Mouse (Mus musculus) E14TG2a.4 (cell line): ENCODE data around the gene Acbd3.

Experiments used
- H3K27me3 ChIP-seq: 2 replicates; pipeline ENCODE4 v1.6.1; 2014; ENCODE audit warnings: low read length, control low read depth; ENCODE audit not compliant: insufficient read depth
- H3K36me3 ChIP-seq: 2 replicates; pipeline ENCODE4 v1.6.1; 2014; ENCODE audit warnings: low read length, control low read depth; ENCODE audit not compliant: insufficient read depth
- H3K4me1 ChIP-seq: replicated peaks from 2 replicates; pipeline ENCODE4 v1.6.1; 2014; ENCODE audit warnings: low read depth, low read length, control low read depth
- H3K4me3 ChIP-seq: replicated peaks from 2 replicates; pipeline ENCODE4 v1.5.1; 2014; ENCODE audit warnings: mild to moderate bottlenecking, low read length
- H3K9me3 ChIP-seq: 2 replicates; pipeline ENCODE4 v1.6.1; 2014; ENCODE audit warnings: low read length, control low read depth
- CTCF ChIP-seq: conservative IDR thresholded peaks from 2 replicates; pipeline ENCODE4 v1.5.1; 2014; ENCODE audit warnings: low read length
- NANOG ChIP-seq: IDR thresholded peaks from 2 replicates; pipeline ENCODE4 v1.6.1; 2014; ENCODE audit warnings: borderline replicate concordance, low read length, mixed read lengths
- POU5F1 ChIP-seq: IDR thresholded peaks from 2 replicates; pipeline ENCODE4 v1.6.1; 2014; ENCODE audit warnings: low read length, borderline replicate concordance

Acbd3 gene

DNA sequence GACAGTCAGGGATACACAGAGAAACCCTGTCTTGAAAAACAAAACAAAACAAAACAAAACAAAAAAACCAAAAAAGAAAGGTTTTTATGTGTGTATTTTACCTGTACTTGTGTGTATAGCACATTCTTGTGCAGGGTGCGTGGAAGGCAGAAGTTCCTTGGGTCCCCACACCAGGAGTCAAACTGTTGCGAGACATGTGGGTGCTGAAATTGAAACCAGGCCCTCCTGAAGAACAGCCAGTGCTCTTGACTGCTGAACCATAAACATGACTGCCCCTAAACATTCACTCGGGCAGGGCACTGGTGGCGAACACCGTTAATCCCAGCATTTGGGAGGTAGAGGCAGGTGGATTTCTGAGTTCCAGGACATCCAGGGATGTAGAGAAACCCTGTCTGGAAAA is 74.2 kb downstream of the Acbd3 start:
- no peaks in the 10 kb centered on the region for H3K9me3 ChIP-seq
- H3K27me3 ChIP-seq = peaks cover 8% of the 10 kb centered on the region
- TF ChIP-seq CTCF (no peak), POU5F1 (no peak), NANOG (no peak)
- peaks cover 18% of the 10 kb centered on the region for H3K4me1 ChIP-seq
- H3K4me3 ChIP-seq = no peak overlapping the region
- peaks cover 46% of the 10 kb centered on the region for H3K36me3 ChIP-seq

DNA sequence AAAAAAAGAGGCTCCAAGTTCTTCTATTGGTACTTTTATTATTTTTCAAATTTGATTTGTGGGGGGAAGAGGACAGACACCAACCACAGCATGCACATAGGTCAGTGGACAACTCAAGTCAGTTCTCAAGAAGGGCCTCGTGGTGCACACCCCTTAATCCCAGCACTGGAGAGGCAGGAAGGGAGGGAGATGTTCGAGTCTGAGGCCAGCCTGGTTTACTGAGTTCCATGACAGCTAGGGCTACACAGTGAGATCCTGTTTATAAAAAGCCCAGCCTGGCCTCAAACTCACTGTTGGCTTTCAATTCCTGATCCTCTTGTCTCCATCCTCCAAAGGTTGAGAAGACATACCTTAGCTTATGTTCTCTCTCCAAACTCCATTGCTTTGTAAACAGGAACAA is 75.0 kb downstream of the Acbd3 start:
- Histone ChIP-seq H3K4me1 (peaks cover 19% of the 10 kb centered on the region), H3K4me3 (no peak overlapping the region), H3K27me3 (peaks cover 8% of the 10 kb centered on the region), H3K9me3 (no peaks in the 10 kb centered on the region), H3K36me3 (peaks cover 54% of the 10 kb centered on the region)
- TF ChIP-seq CTCF (no peak), NANOG (no peak), POU5F1 (no peak)

DNA sequence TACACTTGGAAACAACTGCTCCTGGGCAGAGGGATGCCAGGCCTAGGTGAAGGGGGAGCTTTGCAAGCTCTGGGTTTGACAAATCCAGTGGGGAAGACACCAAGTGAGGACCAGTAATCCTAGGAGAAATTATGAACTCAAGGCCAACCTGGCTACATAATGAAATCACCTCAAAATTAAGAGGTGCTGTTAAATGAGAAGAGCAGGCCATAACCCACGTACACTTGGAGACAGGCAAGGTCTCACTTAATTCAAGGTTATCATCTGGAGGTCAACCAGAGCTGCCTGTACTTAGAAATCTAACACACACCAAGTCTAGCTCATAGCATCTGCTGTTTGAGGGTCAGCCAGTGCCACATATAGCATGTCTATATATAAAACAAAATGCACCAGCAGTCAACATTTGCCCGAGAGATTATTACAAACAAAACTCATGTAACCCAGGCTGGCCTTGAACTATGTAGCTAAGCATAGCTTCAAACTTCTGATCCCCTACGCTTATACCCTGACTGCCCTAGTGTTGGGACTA is 75.7 kb downstream of the Acbd3 start:
- Histone ChIP-seq H3K9me3 (no peaks in the 10 kb centered on the region), H3K27me3 (peaks cover 5% of the 10 kb centered on the region; the same call in 1 of the 2 replicates), H3K36me3 (peaks cover 61% of the 10 kb centered on the region), H3K4me3 (no peak overlapping the region), H3K4me1 (peaks cover 27% of the 10 kb centered on the region)
- TF ChIP-seq CTCF (no peak), POU5F1 (no peak), NANOG (no peak)
